Mouse (Mus musculus): ENCODE results near the gene Aar2.
"Not testable (repeated sequence)": the region's sequence is repeated elsewhere in the genome, so short reads cannot be mapped to it uniquely, and the experiment has no call there.

Gene Aar2

DNA sequence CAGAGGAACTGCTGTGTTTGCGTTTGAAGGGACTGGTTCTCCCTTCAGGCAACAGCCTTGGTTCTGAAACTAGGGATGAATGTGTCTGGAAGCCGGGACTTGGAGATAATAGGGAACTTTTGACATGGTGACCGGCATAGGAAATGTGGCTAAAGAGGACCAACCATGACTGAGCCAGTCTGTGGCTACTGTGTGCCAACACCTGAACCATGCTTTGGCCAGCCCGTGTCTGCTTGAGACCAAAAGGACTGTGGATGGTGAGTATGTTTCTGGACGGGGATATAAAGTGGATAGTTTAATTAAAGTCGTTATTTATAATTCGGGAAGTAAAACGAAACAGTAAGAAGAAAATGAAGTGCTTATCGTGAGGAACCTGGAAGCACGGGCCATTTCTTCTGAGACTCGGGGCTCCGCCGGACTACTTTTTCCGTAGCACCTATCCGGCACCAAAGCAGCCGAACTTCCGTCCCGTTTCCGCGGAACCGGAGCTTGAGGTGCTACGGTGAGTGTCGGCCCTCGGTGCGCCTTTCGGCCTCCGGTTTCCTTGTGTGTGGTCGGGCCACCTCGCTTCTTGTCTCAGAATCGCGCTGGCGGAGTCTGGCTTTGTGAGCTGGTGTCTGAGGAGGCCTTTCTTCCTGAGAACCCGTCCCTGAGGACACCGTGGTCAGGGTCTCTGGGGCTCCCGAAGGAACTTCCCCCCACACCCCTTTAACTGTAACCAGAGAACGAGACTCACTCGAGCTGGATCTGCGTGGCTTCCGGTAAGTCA is at the start of gene Aar2:
Gene Aar2, plus strand, starts transcription at position 462 of the 769 bp plus-strand sequence.
- DNase-seq (ENCODE audit: low spot score in 2 of 2) = peak; percentile 50 to 72

DNA sequence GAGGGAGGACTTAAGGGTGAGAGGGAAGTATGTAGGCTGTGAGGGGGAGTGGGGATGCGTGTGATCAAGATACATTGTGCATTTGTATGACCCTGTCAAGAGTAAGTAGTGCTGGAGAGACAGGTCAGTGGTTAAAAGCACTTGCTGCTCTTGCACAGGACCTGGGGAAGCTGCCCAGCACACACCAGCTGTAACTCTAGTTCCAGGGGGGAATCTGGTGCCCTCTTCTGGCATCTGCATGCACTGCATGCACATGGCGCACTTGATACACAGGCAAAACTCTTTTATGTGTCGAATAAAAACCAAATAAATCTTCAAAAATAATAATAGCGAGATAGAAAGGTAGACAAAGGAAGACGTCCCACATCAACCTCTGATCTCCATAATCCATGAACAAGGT is 49.5 kb upstream of the Aar2 start:
- DNase-seq (ENCODE audit: low spot score in 2 of 2) = peak in 1 of 2 experiments; percentile 30

DNA sequence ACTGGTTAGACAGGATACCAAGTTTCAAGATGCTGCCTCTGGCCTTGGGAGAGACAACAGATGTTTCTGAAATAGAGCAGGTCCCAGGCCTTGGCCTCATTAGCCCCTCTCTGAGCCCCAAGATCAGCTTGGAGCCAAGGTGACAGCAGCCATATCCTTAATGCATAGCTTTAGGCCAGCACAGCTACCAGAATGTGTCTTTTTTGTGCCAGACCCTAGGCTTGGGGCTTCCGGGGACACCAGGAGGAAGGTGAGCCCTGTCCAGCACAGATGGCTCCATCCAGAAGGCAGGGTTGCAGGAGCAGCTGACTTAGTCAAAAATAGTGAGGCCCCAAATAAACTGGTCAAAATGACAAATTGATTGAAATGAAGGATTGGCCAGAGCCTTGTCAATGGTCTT is 46.4 kb upstream of the Aar2 start:
- DNase-seq (ENCODE audit: low spot score in 2 of 2) = no peak

DNA sequence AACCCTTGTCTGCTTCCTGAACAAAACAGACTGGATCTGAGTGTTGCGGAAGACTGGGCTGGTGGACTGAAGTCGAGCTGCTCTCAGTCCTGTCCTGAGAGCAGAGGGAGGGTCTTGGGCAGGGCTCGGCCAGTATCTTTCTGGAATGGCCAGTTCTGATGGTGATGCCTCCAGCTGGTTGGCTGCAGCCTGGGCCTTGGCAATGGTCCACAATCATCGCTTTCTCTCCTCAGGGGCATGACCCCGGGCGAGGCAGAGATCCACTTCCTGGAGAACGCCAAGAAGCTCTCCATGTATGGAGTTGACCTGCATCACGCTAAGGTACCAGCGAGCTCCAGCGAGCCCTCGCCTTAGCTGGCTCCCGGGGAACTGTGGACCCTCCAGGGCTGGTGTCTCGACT is 41.9 kb upstream of the Aar2 start:
- DNase-seq (ENCODE audit: low spot score in 2 of 2) = no peak

GRCm38 (mm10) chr2:156512028-156512427 is 35.4 kb upstream of the Aar2 start:
- DNase-seq (ENCODE audit: low spot score in 2 of 2) = no peak

DNA sequence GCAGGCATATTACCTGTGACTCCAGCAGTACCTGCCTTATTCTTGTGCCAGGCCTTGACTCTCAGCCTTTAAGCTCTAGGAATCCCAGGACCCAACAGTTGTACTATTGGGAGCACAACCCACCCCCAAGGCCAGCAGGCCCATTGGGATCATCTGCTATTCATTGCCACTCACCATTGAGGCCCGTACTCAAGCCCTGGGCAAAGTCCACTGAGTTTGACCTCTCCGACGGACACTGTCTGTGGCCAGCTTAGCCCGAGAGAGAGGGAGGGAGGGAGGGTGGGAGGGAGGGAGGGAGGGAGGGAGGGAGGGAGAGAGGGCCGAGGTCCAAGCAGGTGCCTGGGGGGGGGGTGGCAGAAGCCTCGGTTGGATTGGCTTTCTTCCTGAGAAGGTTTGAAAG is 34.8 kb upstream of the Aar2 start:
- no peak for DNase-seq (ENCODE audit: low spot score in 2 of 2)

DNA sequence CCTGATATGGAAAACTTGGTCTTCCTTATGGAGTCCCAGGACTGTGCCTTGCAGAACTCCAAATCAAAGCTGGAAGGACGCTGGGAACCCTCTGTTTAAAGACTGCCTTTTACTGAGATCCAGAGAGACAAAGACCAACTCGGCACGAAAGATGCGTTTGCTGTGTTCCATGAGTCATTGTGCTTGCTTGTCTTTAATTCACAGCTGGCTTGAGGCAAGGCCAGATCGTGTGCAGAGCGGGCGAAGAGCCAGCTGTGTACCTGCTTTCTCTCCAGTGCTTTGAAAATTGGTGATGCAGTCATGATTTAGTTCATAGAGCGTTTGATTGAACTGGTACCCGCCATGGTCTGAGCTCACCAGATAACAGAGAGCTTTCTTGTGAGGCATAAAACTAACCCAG is 32.3 kb upstream of the Aar2 start:
- no peak for DNase-seq (ENCODE audit: low spot score in 2 of 2)

GRCm38 (mm10) chr2:156515565-156516185 is 31.7 kb upstream of the Aar2 start:
- DNase-seq (ENCODE audit: low spot score in 2 of 2) = peak; percentile 37 to 69

DNA sequence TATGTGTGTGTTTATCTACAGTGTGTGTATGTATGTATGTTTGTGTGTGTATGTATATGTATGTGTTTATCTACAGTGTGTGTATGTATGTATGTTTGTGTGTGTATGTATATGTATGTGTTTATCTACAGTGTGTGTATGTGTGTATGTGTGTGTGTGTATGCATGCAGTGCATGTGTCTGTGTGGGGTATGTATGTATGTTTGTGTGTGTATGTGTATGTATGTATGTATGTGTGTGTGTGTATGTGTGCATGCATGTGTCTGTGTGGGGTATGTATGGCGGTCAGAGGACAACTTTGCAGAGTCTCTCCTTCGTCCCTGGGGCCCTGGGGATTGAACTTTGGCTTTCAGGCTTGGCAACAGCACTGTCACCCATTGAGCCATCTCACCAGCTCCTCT is 30.7 kb upstream of the Aar2 start:
- not testable (repeated sequence) for DNase-seq (ENCODE audit: low spot score in 2 of 2)

DNA sequence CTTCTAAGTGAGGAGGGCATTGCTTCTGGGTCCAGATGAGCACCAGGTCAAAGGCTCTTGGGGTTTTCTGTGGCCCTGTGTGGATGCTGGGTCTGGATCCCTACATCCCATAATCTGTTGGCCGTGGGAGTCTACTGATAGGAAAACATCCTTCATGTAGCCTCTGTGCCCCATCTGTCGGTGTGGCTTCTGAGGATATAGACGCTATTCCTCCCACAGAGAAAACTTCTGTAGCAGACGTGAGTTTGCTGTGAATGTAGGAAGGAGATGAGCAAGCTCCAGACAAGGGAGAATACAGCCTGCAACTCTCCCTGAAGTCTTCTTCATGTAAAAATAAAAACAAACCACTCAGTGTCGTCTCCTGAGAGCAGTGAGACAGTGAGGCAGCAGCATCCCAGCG is 29.1 kb upstream of the Aar2 start:
- no peak for DNase-seq (ENCODE audit: low spot score in 2 of 2)

GRCm38 (mm10) chr2:156519584-156519983 is 27.8 kb upstream of the Aar2 start:
- DNase-seq (ENCODE audit: low spot score in 2 of 2) = no peak

DNA sequence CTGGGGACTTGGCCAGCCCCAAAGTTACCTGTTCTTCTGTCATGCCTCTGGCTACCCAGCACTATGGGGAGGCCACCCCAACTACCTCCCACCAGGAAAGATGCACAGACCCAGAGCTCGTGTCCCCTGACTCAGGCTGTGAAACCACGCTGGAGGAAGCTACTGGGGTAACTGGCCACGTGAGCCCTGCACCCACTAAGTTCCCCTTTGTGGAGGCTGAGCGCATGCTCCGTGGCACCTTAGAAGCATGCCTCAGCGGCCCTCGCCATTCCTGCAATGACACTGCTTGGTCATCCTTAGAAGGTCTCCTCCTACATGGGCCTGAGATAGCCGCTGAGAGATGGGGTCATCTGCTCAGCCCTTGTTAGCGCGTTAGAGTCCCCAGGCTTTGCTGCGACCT is 24.4 kb upstream of the Aar2 start:
- DNase-seq (ENCODE audit: low spot score in 2 of 2) = peak in 1 of 2 experiments; percentile 13

DNA sequence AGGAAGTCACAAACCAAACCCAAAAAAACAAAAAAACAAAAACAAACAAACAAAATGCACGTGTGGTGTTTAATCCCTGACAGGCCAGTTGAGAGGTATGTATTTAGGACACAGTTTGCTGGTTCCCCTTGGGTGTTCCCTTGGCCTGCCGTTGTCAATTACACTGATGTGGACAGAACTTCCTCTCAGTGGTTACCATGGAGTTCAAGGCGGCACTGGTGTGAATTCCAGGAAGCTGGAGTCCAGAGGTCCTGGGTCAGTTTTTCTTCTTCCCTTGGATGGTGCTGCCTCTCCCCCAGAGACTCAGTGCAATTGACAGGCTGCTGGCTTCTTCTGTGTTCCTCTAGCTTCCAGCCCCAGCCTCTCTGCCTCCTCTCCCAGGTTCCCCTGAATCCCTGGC is 23.3 kb upstream of the Aar2 start:
- DNase-seq (ENCODE audit: low spot score in 2 of 2) = peak in 1 of 2 experiments; percentile 12

DNA sequence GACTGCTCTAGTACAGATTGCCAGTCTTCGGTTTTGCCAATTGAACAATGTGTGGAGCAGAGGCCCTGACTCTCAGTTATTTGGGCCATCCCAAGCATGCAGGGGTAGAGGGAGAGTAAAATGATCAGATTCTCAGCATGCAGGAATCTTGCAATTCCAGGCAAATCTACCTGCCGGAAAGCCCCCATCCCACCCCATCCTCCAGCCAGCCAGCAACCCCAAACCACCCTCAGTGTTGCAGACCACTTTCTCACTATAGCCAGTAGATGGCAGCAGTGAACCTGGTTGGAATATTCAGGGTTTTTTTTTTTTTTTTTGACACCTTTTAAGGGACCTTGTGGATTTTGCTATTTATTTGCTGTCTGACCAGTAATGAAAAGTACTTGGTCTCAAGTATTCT is 17.7 kb upstream of the Aar2 start:
- no peak for DNase-seq (ENCODE audit: low spot score in 2 of 2)

- DNase-seq (ENCODE audit: low spot score in 2 of 2) = no peak
These were observed 14.2 kb upstream of the Aar2 start for GRCm38 (mm10) chr2:156533160-156533559.

GRCm38 (mm10) chr2:156538817-156539555 is 8.4 kb upstream of the Aar2 start:
- DNase-seq (ENCODE audit: low spot score in 2 of 2) = no peak

DNA sequence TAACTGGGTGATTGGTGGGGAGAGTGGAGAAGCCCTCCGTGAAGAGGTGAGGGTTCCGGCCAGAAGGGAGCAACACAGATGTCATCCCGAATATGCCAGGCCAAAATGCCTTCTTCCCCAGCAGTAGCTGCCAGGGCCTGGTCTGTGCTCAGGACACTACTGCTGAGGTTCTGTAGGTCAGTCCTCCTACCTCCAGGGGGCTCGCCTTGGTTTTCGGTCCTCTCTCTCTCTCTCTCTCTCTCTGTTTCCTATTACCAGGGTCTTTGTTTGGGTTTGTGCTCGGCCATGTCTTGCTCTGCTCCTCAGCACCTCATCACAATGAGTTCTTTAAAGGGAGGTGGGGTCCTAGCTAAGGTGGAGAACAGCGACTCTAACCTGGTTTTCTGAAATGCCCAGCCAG is 6.4 kb upstream of the Aar2 start:
- DNase-seq (ENCODE audit: low spot score in 2 of 2) = no peak

DNA sequence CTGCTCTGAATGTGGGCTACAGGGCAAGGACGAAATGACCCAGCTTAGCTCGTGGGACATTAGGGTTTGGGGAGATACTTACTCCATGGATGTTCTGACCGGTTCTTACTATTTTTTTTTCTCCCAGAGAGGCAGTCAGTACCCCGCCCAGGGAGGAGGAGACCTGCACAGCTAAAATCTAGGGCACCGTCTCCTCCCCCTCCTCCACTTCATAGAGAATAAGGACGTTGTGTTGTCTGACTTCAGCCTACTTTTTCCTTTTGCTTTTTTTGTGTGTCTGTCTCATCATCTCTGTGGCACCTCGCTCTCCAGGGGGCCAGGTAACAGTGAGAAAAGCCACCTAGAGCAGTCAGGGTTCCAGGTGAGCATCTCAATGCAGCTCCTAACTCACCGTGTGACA is 5.0 kb upstream of the Aar2 start:
- DNase-seq (ENCODE audit: low spot score in 2 of 2) = no peak

- no peak for DNase-seq (ENCODE audit: low spot score in 2 of 2)
These were observed 3.6 kb upstream of the Aar2 start for GRCm38 (mm10) chr2:156543804-156544203.

DNA sequence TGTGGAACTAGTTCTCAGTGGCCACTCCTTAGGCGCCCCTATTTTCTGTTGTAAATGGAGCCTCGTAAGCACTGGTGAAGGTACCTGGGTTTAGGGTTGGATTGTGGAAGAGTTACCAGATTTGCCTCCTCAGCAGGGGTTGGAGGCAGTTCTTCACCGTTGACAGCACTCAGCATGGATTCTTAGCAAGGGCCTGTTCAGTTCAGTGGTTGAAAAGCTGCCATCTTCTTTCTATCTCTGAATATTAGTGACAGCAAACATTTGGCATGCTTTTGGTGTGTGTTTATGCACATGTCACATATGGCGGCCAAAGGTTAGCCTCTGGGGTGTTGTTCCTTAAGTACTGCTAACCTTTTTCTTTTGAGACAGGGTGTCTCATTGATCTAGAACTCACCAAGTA is 5.0 kb downstream of the Aar2 start:
- no peak for DNase-seq (ENCODE audit: low spot score in 2 of 2)

DNA sequence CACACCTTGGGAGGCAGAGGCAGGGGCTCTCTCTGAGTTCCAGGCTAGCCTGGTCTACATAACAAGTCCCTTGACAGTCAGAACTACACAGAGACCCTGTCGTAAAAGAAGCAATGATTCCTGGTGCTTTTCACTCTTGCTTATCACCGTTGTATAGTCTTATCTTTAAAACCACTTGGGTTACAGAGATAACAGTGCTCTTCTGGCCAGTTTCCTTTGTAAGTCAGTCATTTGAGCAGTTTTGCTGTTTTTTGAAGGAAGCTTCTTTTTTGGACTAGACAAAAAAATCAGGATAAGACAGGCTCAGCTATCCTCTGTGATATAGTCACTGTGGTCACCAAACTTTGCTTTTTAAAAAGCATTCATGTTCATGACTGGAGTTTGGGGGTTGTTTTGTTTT is 14.4 kb downstream of the Aar2 start:
- DNase-seq (ENCODE audit: low spot score in 2 of 2) = no peak

DNA sequence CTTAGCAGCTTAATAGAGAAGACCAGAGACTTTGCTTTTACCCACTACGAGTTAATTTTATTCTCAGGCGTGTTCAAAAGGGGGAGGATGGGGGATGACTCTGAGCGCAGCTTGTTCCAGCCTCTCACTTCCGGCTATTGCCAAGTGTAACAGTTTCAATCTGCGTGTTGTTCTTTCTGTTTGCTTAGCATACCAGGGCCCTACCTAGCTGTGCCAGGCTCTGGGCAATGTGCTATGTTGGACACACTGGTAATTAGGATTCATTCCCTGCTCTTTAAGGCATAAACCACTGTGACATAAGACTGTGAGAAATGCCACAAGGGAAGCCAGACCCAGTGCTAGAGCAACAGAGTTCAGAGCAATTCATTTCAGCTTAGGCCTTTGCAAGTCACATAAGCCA is 16.2 kb downstream of the Aar2 start:
- DNase-seq (ENCODE audit: low spot score in 2 of 2) = peak; percentile 16 to 22

- no peak for DNase-seq (ENCODE audit: low spot score in 2 of 2)
These were observed 19.1 kb downstream of the Aar2 start for GRCm38 (mm10) chr2:156566512-156566911.

All from heart, adult 9 months (tissue).